Mouse (Mus musculus): ENCODE measurements around the gene Aimp1.

- no peak for TF ChIP-seq POLR2A (IDR thresholded peaks at IDR 0.05; ENCODE audit: control insufficient read depth, extremely low read depth, insufficient read depth, low read length, poor library complexity)
- TF ChIP-seq CTCF (IDR thresholded peaks at IDR 0.05; ENCODE audit: borderline replicate concordance, control insufficient read depth, extremely low read depth, insufficient read depth, low read length, poor library complexity) = no peak
These were observed 40.1 kb downstream of the Aimp1 start for GRCm38 (mm10) chr3:132644071-132644470.
